Mouse (Mus musculus): ENCODE data around the gene Snhg11. TPM values are rescaled to one million over a fixed set of nuclear protein-coding genes. Genes with fewer than 3 reads are reported as not detected.
A peak's percentile ranks its signal among the peaks of the same experiment; 100 is the strongest.

The Snhg11 gene
- polyA plus RNA-seq (2017; shearing (Covaris generic)) = under 1 TPM in 1 of 2 experiments, not detected in 1; 0.11 TPM

DNA sequence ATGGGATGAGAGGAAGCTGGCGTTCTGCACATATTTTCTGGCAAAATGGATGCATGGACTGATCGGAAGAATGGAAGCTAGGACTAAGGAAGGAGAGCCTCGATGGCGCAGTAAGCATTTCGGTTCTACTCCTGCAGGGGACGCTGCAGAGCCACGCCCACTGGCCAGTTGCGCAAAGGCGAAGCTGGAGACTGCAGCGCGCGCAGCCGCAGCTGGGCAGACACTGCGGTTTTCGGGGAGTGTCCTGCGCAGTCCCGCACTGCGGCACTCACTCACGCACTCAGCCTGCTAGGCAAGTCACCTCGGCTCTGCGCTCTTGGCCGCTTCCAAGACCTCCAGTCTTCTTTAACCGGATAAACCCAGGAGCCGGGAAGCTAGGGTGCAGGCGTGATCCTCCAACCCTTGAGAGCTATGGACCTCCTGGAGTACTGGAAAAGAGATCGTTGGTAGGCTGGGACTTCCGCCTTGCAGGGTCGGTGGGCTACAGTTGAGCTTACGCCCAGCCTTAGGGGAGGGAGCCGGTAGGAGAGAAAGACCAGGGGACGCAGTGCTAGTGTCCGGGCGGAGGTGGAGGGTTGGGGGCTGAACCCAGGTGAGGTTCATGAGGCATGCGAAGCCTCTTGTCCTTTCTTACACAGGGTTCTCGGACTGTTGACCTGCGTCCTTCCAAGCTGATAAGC, at the start of gene Snhg11:
Snhg11 (plus strand) TSS at position 196 of the 680 bp plus-strand sequence.
- ATAC-seq = no peak

DNA sequence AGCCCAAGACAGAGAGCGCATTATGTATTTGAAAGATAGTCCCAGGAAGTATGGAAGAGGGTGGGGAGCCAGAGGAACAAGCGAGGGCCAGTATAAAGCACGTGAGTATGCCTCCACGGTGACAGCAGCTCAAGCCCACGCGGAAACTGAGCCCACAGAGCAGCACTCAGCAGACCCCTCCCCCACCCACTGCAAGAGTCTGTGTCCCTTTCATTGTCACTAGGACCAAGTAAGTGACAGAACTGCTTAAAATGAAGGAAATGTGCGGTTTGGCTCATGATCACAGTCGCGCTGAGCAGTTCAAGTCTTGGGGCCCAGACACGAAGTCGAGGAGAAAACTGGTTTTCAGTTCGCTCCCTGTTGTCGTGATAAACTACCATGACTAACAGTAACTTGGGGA, 41.1 kb upstream of the Snhg11 start:
- peak; percentile 32 for ATAC-seq

DNA sequence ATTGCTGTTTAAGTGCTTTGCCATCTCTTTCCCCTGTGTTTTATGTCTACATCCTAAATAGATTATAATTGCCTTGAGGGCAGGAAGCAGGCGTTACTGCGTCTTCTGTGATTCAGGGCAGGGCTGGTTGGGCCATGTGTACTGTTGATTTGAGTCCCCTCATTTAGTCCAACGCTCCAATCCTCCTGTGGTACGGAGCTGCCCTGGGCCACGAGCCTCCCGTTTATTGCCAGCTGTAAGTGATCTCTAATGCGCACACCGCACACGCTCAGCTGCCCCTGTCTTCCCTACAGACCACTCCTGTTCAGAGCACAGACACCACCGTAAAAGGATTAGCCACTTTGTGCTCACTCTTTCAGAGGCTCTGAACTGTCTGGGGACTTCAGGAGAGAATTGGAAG, 37.7 kb upstream of the Snhg11 start:
- no peak for ATAC-seq

DNA sequence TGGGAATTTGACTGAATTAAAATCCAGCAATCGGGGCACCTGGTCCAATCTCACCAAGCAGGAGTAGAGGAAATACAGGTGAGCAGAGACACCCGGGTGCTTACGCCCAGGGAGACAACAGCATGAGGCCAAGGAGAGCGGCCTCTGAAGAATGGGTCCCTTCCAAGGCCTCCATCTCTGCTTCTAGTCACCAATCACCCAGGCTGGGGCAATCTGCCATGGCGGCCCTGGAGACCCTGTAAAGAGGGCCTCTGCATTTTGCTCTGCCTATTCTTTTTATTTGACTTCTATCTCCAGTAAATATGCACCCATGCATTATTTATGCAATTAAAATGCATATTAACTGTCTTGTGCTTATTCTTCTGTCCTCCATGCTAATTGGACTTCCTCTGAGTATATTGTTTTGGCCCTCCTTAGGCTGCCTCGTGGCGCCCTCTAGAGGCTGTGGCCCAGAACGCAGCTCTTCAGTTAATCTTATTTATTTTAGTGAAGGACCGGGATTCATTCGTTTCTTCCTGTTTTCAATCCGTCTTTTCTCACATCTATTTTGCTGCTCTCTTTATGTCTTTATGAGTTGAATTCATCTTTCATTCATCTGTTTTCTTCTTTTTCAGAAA, 35.4 kb upstream of the Snhg11 start:
- peak; percentile 59 for ATAC-seq

DNA sequence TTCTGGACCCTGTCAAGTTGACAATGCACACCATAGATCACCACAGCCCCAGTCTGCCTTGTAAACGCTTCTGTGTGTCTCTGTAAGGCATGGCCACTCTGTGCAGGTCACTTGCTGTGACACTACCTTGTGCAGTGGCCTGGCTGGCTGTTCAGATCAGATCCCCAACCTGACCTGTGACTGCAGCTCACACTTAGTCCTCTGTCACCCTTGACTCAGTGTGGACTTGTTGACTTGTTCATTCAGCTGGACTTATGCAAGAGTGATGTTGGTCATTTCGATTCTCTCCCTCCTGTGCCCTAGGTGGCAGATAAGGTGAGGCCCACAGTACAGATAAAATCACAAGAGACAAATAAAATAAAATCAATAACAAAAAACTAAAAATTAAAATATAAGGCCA, 34.1 kb upstream of the Snhg11 start:
- ATAC-seq = no peak

GRCm38 (mm10) chr2:158343495-158343894, 31.9 kb upstream of the Snhg11 start:
- no peak for ATAC-seq

- ATAC-seq = no peak
These were observed 29.0 kb upstream of the Snhg11 start for GRCm38 (mm10) chr2:158346467-158346866.

GRCm38 (mm10) chr2:158347868-158348267, 27.6 kb upstream of the Snhg11 start:
- peak; percentile 77 for ATAC-seq

- ATAC-seq = no peak
These were observed 22.5 kb upstream of the Snhg11 start for GRCm38 (mm10) chr2:158352801-158353520.

- no peak for ATAC-seq
These were observed 20.9 kb upstream of the Snhg11 start for GRCm38 (mm10) chr2:158354348-158355114.

DNA sequence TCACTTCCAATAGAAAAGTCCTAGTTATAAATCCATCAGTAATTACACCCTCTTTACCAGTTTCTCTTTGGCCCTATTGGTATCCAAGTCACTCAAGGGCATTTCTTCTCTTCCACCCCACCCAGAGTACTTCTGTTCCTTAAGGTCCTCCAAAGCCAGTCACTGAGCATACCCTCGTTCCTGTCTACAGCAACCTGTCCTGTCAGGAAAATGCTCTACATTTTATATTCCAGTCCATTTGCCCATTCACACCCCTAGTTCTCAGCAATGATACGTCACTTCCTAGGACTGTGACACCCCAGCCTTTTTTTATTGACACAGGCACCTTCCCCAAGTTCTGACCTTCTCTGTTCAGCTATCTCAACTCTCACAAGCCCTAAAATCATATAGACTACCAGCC, 20.2 kb upstream of the Snhg11 start:
- no peak for ATAC-seq

DNA sequence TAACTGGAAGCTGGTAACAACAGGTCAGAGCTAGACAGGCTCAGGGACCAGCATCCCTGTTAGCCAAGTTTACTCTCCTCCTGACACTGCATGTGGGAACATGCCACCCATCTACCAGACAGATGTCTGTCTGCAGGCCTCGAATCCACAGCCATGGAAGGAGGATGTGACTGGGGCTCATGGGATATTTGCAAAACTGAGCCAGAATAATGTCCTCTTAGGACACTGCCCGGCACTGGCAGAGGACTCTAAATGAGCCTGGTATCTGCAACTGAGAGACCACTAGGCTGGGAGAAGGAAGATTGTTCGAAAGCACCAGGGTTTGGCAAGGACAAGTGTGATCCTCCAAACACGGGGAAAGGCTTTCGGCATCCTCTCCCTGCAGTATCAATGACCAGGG, 19.3 kb upstream of the Snhg11 start:
- ATAC-seq = no peak

- ATAC-seq = no peak
These were observed 15.4 kb upstream of the Snhg11 start for GRCm38 (mm10) chr2:158359757-158360620.

DNA sequence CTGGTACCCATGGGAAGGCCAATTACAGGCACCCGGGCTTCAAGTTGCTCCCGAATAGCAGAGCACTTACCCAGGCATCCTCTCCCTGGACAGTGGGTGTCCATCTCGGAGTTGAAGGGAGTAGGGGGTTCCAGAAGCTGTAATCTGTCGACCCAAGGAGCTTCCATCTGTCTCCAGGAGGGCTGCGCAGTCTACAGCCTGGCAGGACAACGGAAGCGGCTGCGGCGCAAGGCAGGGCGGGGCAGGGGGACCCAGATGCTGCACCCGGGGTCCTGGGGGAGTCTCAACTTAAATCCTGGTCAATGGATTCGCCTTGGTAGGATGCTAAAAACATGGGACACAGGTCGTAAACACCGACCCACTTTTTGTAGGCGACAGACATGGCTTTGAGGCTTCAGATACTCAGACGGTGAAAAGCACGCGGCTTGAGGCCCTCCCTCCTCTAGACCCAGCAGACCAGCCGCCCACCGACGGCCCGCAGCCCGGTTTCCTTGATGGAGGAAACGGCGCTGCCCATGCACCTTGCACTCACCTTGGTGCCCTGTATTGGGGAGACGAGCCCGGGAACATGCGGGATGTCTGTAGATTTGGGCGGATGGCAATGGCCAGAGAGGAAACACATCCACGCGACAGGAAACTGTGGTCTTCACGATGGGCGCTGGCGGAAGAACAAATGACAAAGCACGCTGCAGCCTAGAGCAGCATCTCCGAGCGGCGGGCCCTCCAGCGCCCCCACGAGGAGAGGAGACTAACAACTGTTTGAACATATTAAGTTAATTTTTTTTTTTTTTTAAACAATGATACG, 14.4 kb upstream of the Snhg11 start:
- peak; percentile 96 for ATAC-seq

- ATAC-seq = peak; percentile 6
These were observed 13.6 kb upstream of the Snhg11 start for GRCm38 (mm10) chr2:158361678-158362320.

DNA sequence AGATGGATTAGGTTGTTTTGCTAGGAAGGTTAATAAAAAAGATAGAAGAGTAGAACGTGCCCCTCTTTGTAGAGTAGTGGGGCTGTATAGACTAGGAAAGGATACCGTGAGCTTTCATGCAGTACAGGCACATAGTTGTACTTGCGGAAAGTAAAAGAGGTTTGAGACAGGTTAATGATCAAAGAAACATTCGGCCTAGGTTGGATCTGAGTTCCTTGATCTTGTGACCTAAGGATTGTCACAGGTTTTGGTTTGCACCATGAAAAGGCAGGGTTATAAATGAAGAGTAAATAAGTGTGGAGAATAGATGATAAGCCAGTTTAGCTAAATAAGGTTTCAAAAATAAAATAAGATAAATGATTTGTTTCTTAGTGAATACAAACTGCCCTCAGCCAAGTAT, 11.3 kb upstream of the Snhg11 start:
- no peak for ATAC-seq

DNA sequence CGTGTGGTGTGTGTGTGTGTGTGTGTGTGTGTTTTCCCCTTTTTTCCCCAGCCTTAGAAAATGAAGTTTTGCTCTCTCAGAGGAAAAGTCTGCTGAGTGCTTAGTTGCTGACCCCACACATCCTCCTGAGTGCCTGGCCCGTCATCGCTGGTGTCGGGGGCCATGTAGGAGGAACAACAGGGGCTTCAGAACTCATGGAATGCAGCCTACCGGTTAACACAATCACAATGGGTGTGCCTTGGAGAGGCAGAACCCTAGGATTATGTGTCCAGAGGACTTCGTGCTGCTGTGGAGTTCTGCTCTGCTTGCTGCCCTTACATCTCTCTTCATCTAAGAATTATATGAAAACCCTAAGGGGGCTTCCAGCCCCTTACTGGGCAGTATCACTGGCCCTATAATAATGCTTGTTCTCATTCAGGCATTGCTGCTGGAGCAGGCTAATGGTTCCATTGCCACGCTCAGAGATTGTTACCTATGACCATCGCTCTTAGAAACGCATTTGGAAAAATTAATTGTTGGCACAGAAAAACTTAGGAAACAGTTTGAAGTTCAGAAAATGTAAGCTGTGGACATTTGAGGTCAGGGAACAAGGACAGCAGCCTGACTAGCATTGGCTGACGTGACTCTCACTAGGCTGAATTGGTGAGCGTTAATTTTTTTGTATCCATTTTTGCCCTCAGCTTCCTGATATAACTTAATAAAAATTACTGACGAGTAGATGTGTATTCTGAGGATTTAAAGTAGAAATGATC, 10.2 kb upstream of the Snhg11 start:
- no peak for ATAC-seq

- no peak for ATAC-seq
These were observed 7.8 kb upstream of the Snhg11 start for GRCm38 (mm10) chr2:158367654-158368053.

DNA sequence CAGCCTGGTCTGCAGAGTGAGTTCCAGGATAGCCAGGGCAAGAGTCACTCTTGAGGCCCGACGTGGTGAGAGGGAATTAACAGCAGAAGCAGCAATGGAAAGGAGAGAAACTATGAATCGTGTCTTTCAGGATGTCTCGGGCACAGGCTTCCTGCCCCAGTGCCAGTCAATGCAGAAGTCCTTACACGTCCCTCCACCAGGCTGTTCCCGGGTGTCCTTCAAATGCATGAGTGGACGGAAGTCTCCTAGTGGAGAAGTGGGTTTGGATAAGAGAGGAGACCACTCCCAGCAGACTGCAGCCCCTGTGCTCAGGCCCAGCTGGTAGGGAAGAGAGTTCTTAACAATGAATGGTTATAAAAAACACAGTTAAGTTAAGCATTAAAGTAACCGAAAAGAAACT, 7.1 kb upstream of the Snhg11 start:
- ATAC-seq = no peak

All from activated CD4-positive, CD25-positive, alpha-beta regulatory T cell, adult 4 months (primary cell).